Mouse (Mus musculus): ENCODE data around the gene Sdccag8. TPM values are rescaled to one million over a fixed set of nuclear protein-coding genes. Genes with fewer than 3 reads are reported as not detected.
"Not testable (repeated sequence)": the region's sequence is repeated elsewhere in the genome, so short reads cannot be mapped to it uniquely, and the experiment has no call there.

Sdccag8 gene
- polyA plus RNA-seq, 1 experiment = 7.5 TPM

- H3K27ac ChIP-seq (replicated peaks; ENCODE audit: low read depth, low read length) = no peak overlapping the region
- H3K4me1 ChIP-seq (ENCODE audit: control insufficient read depth, insufficient read depth, insufficient read length, low read length) = no peaks in the 10 kb centered on the region
- H3K4me3 ChIP-seq (ENCODE audit: insufficient read depth, low read depth, low read length) = no peak overlapping the region
Measured at GRCm38 (mm10) chr1:176933319-176933718, 118.9 kb downstream of the Sdccag8 start.

GRCm38 (mm10) chr1:176934043-176934762 lies 119.7 kb downstream of the Sdccag8 start:
- Histone ChIP-seq H3K4me3 (ENCODE audit: insufficient read depth, low read depth, low read length) (no peak overlapping the region), H3K4me1 (ENCODE audit: control insufficient read depth, insufficient read depth, insufficient read length, low read length) (no peaks in the 10 kb centered on the region), H3K27ac (replicated peaks; ENCODE audit: low read depth, low read length) (no peak overlapping the region)

GRCm38 (mm10) chr1:176939901-176940341 lies 125.5 kb downstream of the Sdccag8 start:
- Histone ChIP-seq H3K4me3 (ENCODE audit: insufficient read depth, low read depth, low read length) (no peak overlapping the region), H3K27ac (replicated peaks; ENCODE audit: low read depth, low read length) (no peak overlapping the region), H3K4me1 (ENCODE audit: control insufficient read depth, insufficient read depth, insufficient read length, low read length) (no peaks in the 10 kb centered on the region)

GRCm38 (mm10) chr1:176941286-176941990 lies 127.0 kb downstream of the Sdccag8 start:
- H3K27ac ChIP-seq (replicated peaks; ENCODE audit: low read depth, low read length); H3K4me1 ChIP-seq (ENCODE audit: control insufficient read depth, insufficient read depth, insufficient read length, low read length); H3K4me3 ChIP-seq (ENCODE audit: insufficient read depth, low read depth, low read length): not testable (repeated sequence)

GRCm38 (mm10) chr1:176943126-176943525 lies 128.7 kb downstream of the Sdccag8 start:
- no peak overlapping the region for H3K4me3 ChIP-seq (ENCODE audit: insufficient read depth, low read depth, low read length)
- H3K27ac ChIP-seq (replicated peaks; ENCODE audit: low read depth, low read length) = no peak overlapping the region

GRCm38 (mm10) chr1:176943987-176944386 lies 129.5 kb downstream of the Sdccag8 start:
- no peak overlapping the region for H3K4me3 ChIP-seq (ENCODE audit: insufficient read depth, low read depth, low read length)
- no peaks in the 10 kb centered on the region for H3K4me1 ChIP-seq (ENCODE audit: control insufficient read depth, insufficient read depth, insufficient read length, low read length)
- no peak overlapping the region for H3K27ac ChIP-seq (replicated peaks; ENCODE audit: low read depth, low read length)

More at GRCm38 (mm10) chr1:176943126-176943525, 128.7 kb downstream of the Sdccag8 start:
- no peaks in the 10 kb centered on the region for H3K4me1 ChIP-seq (ENCODE audit: control insufficient read depth, insufficient read depth, insufficient read length, low read length)

GRCm38 (mm10) chr1:176944458-176945174 lies 130.2 kb downstream of the Sdccag8 start:
- Histone ChIP-seq H3K4me3 (ENCODE audit: insufficient read depth, low read depth, low read length) (no peak overlapping the region), H3K4me1 (ENCODE audit: control insufficient read depth, insufficient read depth, insufficient read length, low read length) (no peaks in the 10 kb centered on the region), H3K27ac (replicated peaks; ENCODE audit: low read depth, low read length) (no peak overlapping the region)

- H3K4me1 ChIP-seq (ENCODE audit: control insufficient read depth, insufficient read depth, insufficient read length, low read length) = no peaks in the 10 kb centered on the region
- no peak overlapping the region for H3K27ac ChIP-seq (replicated peaks; ENCODE audit: low read depth, low read length)
- H3K4me3 ChIP-seq (ENCODE audit: insufficient read depth, low read depth, low read length) = no peak overlapping the region
Measured at GRCm38 (mm10) chr1:176945175-176945540, 130.7 kb downstream of the Sdccag8 start.

- no peak overlapping the region for H3K27ac ChIP-seq (replicated peaks; ENCODE audit: low read depth, low read length)
- no peaks in the 10 kb centered on the region for H3K4me1 ChIP-seq (ENCODE audit: control insufficient read depth, insufficient read depth, insufficient read length, low read length)
- no peak overlapping the region for H3K4me3 ChIP-seq (ENCODE audit: insufficient read depth, low read depth, low read length)
Measured at GRCm38 (mm10) chr1:176946031-176946795, 131.8 kb downstream of the Sdccag8 start.

- Histone ChIP-seq H3K4me3 (ENCODE audit: insufficient read depth, low read depth, low read length) (no peak overlapping the region), H3K4me1 (ENCODE audit: control insufficient read depth, insufficient read depth, insufficient read length, low read length) (no peaks in the 10 kb centered on the region), H3K27ac (replicated peaks; ENCODE audit: low read depth, low read length) (no peak overlapping the region)
Measured at GRCm38 (mm10) chr1:176946796-176947181, 132.3 kb downstream of the Sdccag8 start.

- Histone ChIP-seq H3K4me1 (ENCODE audit: control insufficient read depth, insufficient read depth, insufficient read length, low read length) (no peaks in the 10 kb centered on the region), H3K27ac (replicated peaks; ENCODE audit: low read depth, low read length) (no peak overlapping the region), H3K4me3 (ENCODE audit: insufficient read depth, low read depth, low read length) (no peak overlapping the region)
Measured at GRCm38 (mm10) chr1:176948861-176949260, 134.4 kb downstream of the Sdccag8 start.

GRCm38 (mm10) chr1:176949320-176949719 lies 134.9 kb downstream of the Sdccag8 start:
- Histone ChIP-seq H3K4me1 (ENCODE audit: control insufficient read depth, insufficient read depth, insufficient read length, low read length) (no peaks in the 10 kb centered on the region), H3K27ac (replicated peaks; ENCODE audit: low read depth, low read length) (no peak overlapping the region)

GRCm38 (mm10) chr1:176950061-176950460 lies 135.6 kb downstream of the Sdccag8 start:
- H3K27ac ChIP-seq (replicated peaks; ENCODE audit: low read depth, low read length) = no peak overlapping the region
- H3K4me3 ChIP-seq (ENCODE audit: insufficient read depth, low read depth, low read length) = no peak overlapping the region
- no peaks in the 10 kb centered on the region for H3K4me1 ChIP-seq (ENCODE audit: control insufficient read depth, insufficient read depth, insufficient read length, low read length)

More at GRCm38 (mm10) chr1:176949320-176949719, 134.9 kb downstream of the Sdccag8 start:
- no peak overlapping the region for H3K4me3 ChIP-seq (ENCODE audit: insufficient read depth, low read depth, low read length)

GRCm38 (mm10) chr1:176951836-176952235 lies 137.4 kb downstream of the Sdccag8 start:
- Histone ChIP-seq H3K4me3 (ENCODE audit: insufficient read depth, low read depth, low read length) (no peak overlapping the region), H3K4me1 (ENCODE audit: control insufficient read depth, insufficient read depth, insufficient read length, low read length) (no peaks in the 10 kb centered on the region), H3K27ac (replicated peaks; ENCODE audit: low read depth, low read length) (no peak overlapping the region)

GRCm38 (mm10) chr1:176958311-176958710 lies 143.9 kb downstream of the Sdccag8 start:
- Histone ChIP-seq H3K4me1 (ENCODE audit: control insufficient read depth, insufficient read depth, insufficient read length, low read length) (no peaks in the 10 kb centered on the region), H3K27ac (replicated peaks; ENCODE audit: low read depth, low read length) (no peak overlapping the region), H3K4me3 (ENCODE audit: insufficient read depth, low read depth, low read length) (no peak overlapping the region)

Data from brown adipose tissue, adult 24 weeks (tissue).